Mouse (Mus musculus): ENCODE measurements at regions not wholly inside any gene's neighbourhood (a gene's known extent, or its start where the extent isn't known, plus 50 kb on each side); places are given as distances from the start of the nearest gene placed in this dataset.

- Histone ChIP-seq H3K27me3 (replicated peaks) (no peaks in the 10 kb centered on the region), H3K4me1 (peaks cover 14% of the 10 kb centered on the region), H3K27ac (replicated peaks) (no peak overlapping the region), H3K36me3 (no peaks in the 10 kb centered on the region), H3K4me2 (no peak overlapping the region), H3K9me3 (0 out of 2 replicates have a peak, but pooled peaks cover 4% of the 10 kb centered on the region), H3K9ac (no peak overlapping the region), H3K4me3 (no peak overlapping the region)
- 83% methylated on average over 5 of the region's 5 CpGs for WGBS
- no peak for ATAC-seq (ENCODE audit: extremely low read depth, insufficient number of reproducible peaks, low FRiP score, low TSS enrichment)
Observed at GRCm38 (mm10) chr1:133517020-133517419, 92.8 kb upstream of the Sox13 start.

GRCm38 (mm10) chr1:133504116-133504515 is 79.9 kb upstream of the Sox13 start:
- Histone ChIP-seq H3K4me3 (no peak overlapping the region), H3K9me3 (no peaks in the 10 kb centered on the region), H3K36me3 (no peaks in the 10 kb centered on the region), H3K27me3 (replicated peaks) (no peaks in the 10 kb centered on the region), H3K9ac (no peak overlapping the region), H3K4me1 (no peaks in the 10 kb centered on the region), H3K27ac (replicated peaks) (no peak overlapping the region), H3K4me2 (no peak overlapping the region)
- ATAC-seq (ENCODE audit: extremely low read depth, insufficient number of reproducible peaks, low FRiP score, low TSS enrichment), result no peak
- WGBS, result 51% methylated on average over 3 of the region's 3 CpGs

GRCm38 (mm10) chr1:133503336-133503735 is 79.2 kb upstream of the Sox13 start:
- Histone ChIP-seq H3K4me2 (no peak overlapping the region), H3K9me3 (no peaks in the 10 kb centered on the region), H3K27ac (replicated peaks) (no peak overlapping the region), H3K9ac (no peak overlapping the region), H3K27me3 (replicated peaks) (no peaks in the 10 kb centered on the region), H3K4me3 (no peak overlapping the region), H3K36me3 (no peaks in the 10 kb centered on the region), H3K4me1 (no peaks in the 10 kb centered on the region)
- ATAC-seq (ENCODE audit: extremely low read depth, insufficient number of reproducible peaks, low FRiP score, low TSS enrichment), result no peak
- 89% methylated on average over 2 of the region's 2 CpGs for WGBS

GRCm38 (mm10) chr1:133501016-133501415 is 76.8 kb upstream of the Sox13 start:
- Histone ChIP-seq H3K9me3 (no peaks in the 10 kb centered on the region), H3K36me3 (no peaks in the 10 kb centered on the region), H3K4me1 (no peaks in the 10 kb centered on the region), H3K27me3 (replicated peaks) (no peaks in the 10 kb centered on the region), H3K9ac (no peak overlapping the region), H3K27ac (replicated peaks) (no peak overlapping the region), H3K4me2 (no peak overlapping the region), H3K4me3 (no peak overlapping the region)
- 70% methylated on average over 13 of the region's 13 CpGs for WGBS
- ATAC-seq (ENCODE audit: extremely low read depth, insufficient number of reproducible peaks, low FRiP score, low TSS enrichment), result no peak

- no peaks in the 10 kb centered on the region for H3K9me3 ChIP-seq
- peak; percentile 56; the same call in 1 of the 2 replicates for ATAC-seq (ENCODE audit: extremely low read depth, insufficient number of reproducible peaks, low FRiP score, low TSS enrichment)
- H3K27me3 ChIP-seq (replicated peaks), result no peaks in the 10 kb centered on the region
- H3K36me3 ChIP-seq, result no peaks in the 10 kb centered on the region
- H3K27ac ChIP-seq (replicated peaks), result peak overlapping the region; percentile 85
- H3K4me1 ChIP-seq, result peaks cover 22% of the 10 kb centered on the region
- WGBS, result 1% methylated on average over 29 of the region's 29 CpGs
- H3K4me2 ChIP-seq, result peak overlapping the region; percentile 75
- peak overlapping the region; percentile 49 for H3K4me3 ChIP-seq
- peak overlapping the region; percentile 82 for H3K9ac ChIP-seq
Observed at GRCm38 (mm10) chr1:133492986-133493741, 69.0 kb upstream of the Sox13 start.

- peak overlapping the region; percentile 49 for H3K4me3 ChIP-seq
- H3K9ac ChIP-seq, result peak overlapping the region; percentile 82
- H3K36me3 ChIP-seq, result no peaks in the 10 kb centered on the region
- H3K27me3 ChIP-seq (replicated peaks), result no peaks in the 10 kb centered on the region
- ATAC-seq (ENCODE audit: extremely low read depth, insufficient number of reproducible peaks, low FRiP score, low TSS enrichment), result peak; percentile 44
- WGBS, result 4% methylated on average over 11 of the region's 11 CpGs
- H3K4me1 ChIP-seq, result peaks cover 25% of the 10 kb centered on the region
- H3K9me3 ChIP-seq, result no peaks in the 10 kb centered on the region
- H3K4me2 ChIP-seq, result peak overlapping the region; percentile 75
- peak overlapping the region; percentile 85 for H3K27ac ChIP-seq (replicated peaks)
Observed at GRCm38 (mm10) chr1:133492291-133492985, 68.3 kb upstream of the Sox13 start.

GRCm38 (mm10) chr1:133491857-133492290 is 67.7 kb upstream of the Sox13 start:
- 9% methylated on average over 4 of the region's 4 CpGs for WGBS
- H3K36me3 ChIP-seq, result no peaks in the 10 kb centered on the region
- H3K4me2 ChIP-seq, result peak overlapping the region; percentile 75
- no peaks in the 10 kb centered on the region for H3K27me3 ChIP-seq (replicated peaks)
- peak overlapping the region; percentile 49; the same call in 1 of the 2 replicates for H3K4me3 ChIP-seq
- H3K9ac ChIP-seq, result peak overlapping the region; percentile 82
- no peak for ATAC-seq (ENCODE audit: extremely low read depth, insufficient number of reproducible peaks, low FRiP score, low TSS enrichment)
- peaks cover 31% of the 10 kb centered on the region for H3K4me1 ChIP-seq
- H3K27ac ChIP-seq (replicated peaks), result peak overlapping the region; percentile 85
- H3K9me3 ChIP-seq, result no peaks in the 10 kb centered on the region

- H3K4me3 ChIP-seq, result no peak overlapping the region
- no peak overlapping the region for H3K9ac ChIP-seq
- H3K4me2 ChIP-seq, result no peak overlapping the region
- no peaks in the 10 kb centered on the region; the same call in 1 of the 2 replicates for H3K27me3 ChIP-seq (replicated peaks)
- 42% methylated on average over 8 of the region's 8 CpGs for WGBS
- no peak for ATAC-seq (ENCODE audit: extremely low read depth, insufficient number of reproducible peaks, low FRiP score, low TSS enrichment)
- H3K4me1 ChIP-seq, result peaks cover 30% of the 10 kb centered on the region
- no peaks in the 10 kb centered on the region for H3K9me3 ChIP-seq
- no peaks in the 10 kb centered on the region for H3K36me3 ChIP-seq
- no peak overlapping the region for H3K27ac ChIP-seq (replicated peaks)
Observed at GRCm38 (mm10) chr1:133487171-133487901, 63.2 kb upstream of the Sox13 start.

GRCm38 (mm10) chr1:133486370-133486769 is 62.2 kb upstream of the Sox13 start:
- no peak overlapping the region for H3K9ac ChIP-seq
- H3K4me1 ChIP-seq, result peaks cover 22% of the 10 kb centered on the region
- H3K9me3 ChIP-seq, result no peaks in the 10 kb centered on the region
- 36% methylated on average over 10 of the region's 10 CpGs for WGBS
- no peak for ATAC-seq (ENCODE audit: extremely low read depth, insufficient number of reproducible peaks, low FRiP score, low TSS enrichment)
- H3K36me3 ChIP-seq, result no peaks in the 10 kb centered on the region
- H3K27me3 ChIP-seq (replicated peaks), result no peaks in the 10 kb centered on the region; the same call in 1 of the 2 replicates
- no peak overlapping the region for H3K4me2 ChIP-seq
- H3K27ac ChIP-seq (replicated peaks), result no peak overlapping the region
- no peak overlapping the region for H3K4me3 ChIP-seq

GRCm38 (mm10) chr1:133482891-133483290 is 58.7 kb upstream of the Sox13 start:
- WGBS, result 54% methylated on average over 5 of the region's 5 CpGs
- no peak overlapping the region for H3K4me2 ChIP-seq

GRCm38 (mm10) chr1:133474546-133474945 is 50.4 kb upstream of the Sox13 start:
- Histone ChIP-seq H3K9ac (no peak overlapping the region), H3K27me3 (replicated peaks) (no peaks in the 10 kb centered on the region), H3K4me2 (no peak overlapping the region), H3K4me1 (peaks cover 20% of the 10 kb centered on the region), H3K9me3 (no peaks in the 10 kb centered on the region), H3K27ac (replicated peaks) (no peak overlapping the region), H3K4me3 (no peak overlapping the region), H3K36me3 (no peaks in the 10 kb centered on the region)
- 60% methylated on average over 2 of the region's 2 CpGs for WGBS
- ATAC-seq (ENCODE audit: extremely low read depth, insufficient number of reproducible peaks, low FRiP score, low TSS enrichment), result no peak

More at GRCm38 (mm10) chr1:133482891-133483290, 58.7 kb upstream of the Sox13 start:
- no peaks in the 10 kb centered on the region for H3K36me3 ChIP-seq
- no peak overlapping the region for H3K27ac ChIP-seq (replicated peaks)
- no peak overlapping the region for H3K4me3 ChIP-seq
- H3K9me3 ChIP-seq, result no peaks in the 10 kb centered on the region
- no peak overlapping the region for H3K9ac ChIP-seq
- peaks cover 22% of the 10 kb centered on the region for H3K4me1 ChIP-seq
- ATAC-seq (ENCODE audit: extremely low read depth, insufficient number of reproducible peaks, low FRiP score, low TSS enrichment), result no peak
- H3K27me3 ChIP-seq (replicated peaks), result no peaks in the 10 kb centered on the region; the same call in 1 of the 2 replicates
